Mouse (Mus musculus) limb, embryonic 14.5 days (tissue): ENCODE measurements around the gene Dcun1d4. TPM values are rescaled to one million over a fixed set of nuclear protein-coding genes. Genes with fewer than 3 reads are reported as not detected.

Experiments used
- ATAC-seq: fragments of 200-750 bp; cut with Nextera tagmentation; 2 replicates; pipeline ENCODE4 v1.8.0; 2017; ENCODE audit warnings: low read depth, moderate number of reproducible peaks, moderate TSS enrichment; ENCODE audit not compliant: low FRiP score
- DNase-seq: peaks from one replicate; pipeline ENCODE4 v3.0.0-alpha.2; 2015; ENCODE audit warnings: low spot score
- H3K27ac ChIP-seq: fragments of 300-500 bp; sonication (generic); replicated peaks from 2 replicates; pipeline ENCODE4 v1.5.1; 2014; ENCODE audit warnings: low read depth, mild to moderate bottlenecking, low read length, moderate library complexity, mixed read lengths
- H3K27me3 ChIP-seq: fragments of 300-500 bp; sonication (generic); 2 replicates; pipeline ENCODE4 v1.6.1; 2014; ENCODE audit warnings: low read length, mixed read lengths; ENCODE audit not compliant: control insufficient read depth, insufficient read depth
- H3K36me3 ChIP-seq: fragments of 300-500 bp; sonication (generic); 2 replicates; pipeline ENCODE4 v1.6.1; 2014; ENCODE audit warnings: mild to moderate bottlenecking, low read length, moderate library complexity, mixed read lengths; ENCODE audit not compliant: control insufficient read depth, insufficient read depth
- H3K4me1 ChIP-seq: fragments of 300-500 bp; sonication (generic); 2 replicates; pipeline ENCODE4 v1.6.1; 2014; ENCODE audit warnings: antibody characterized with exemption, low read length, mixed read lengths; ENCODE audit not compliant: control insufficient read depth, insufficient read depth
- H3K4me2 ChIP-seq: fragments of 300-500 bp; sonication (generic); replicated peaks from 2 replicates; pipeline ENCODE4 v1.6.1; 2014; ENCODE audit warnings: low read depth, mild to moderate bottlenecking, low read length, moderate library complexity; ENCODE audit not compliant: severe bottlenecking
- H3K4me3 ChIP-seq: fragments of 300-500 bp; sonication (generic); replicated peaks from 2 replicates; pipeline ENCODE4 v1.5.1; 2014; ENCODE audit warnings: low read length
- H3K9ac ChIP-seq: fragments of 300-500 bp; sonication (generic); 2 replicates; pipeline ENCODE4 v1.6.1; 2014; ENCODE audit warnings: mild to moderate bottlenecking, low read depth, low read length, moderate library complexity; ENCODE audit not compliant: severe bottlenecking
- H3K9me3 ChIP-seq: fragments of 300-500 bp; sonication (generic); 2 replicates; pipeline ENCODE4 v1.6.1; 2016; ENCODE audit warnings: low read length; ENCODE audit not compliant: control insufficient read depth
- POLR2A ChIP-seq: fragments of 200-500 bp; IDR thresholded peaks from 2 replicates; pipeline ENCODE4 v1.8.0; 2012; ENCODE audit warnings: inconsistent platforms, mild to moderate bottlenecking, moderate library complexity, borderline replicate concordance; ENCODE audit not compliant: insufficient read depth, insufficient read length; ENCODE audit errors: extremely low read depth
- WGBS: fragments of 180-500 bp; shearing (Covaris S2); extraction: QIAGEN DNeasy Blood & Tissue Kit; methylation state at CpG from one replicate; pipeline ENCODE4 v1.1.7; 2014; 5-methylcytosine and 5-hydroxymethylcytosine counted together
- polyA plus RNA-seq, 2 experiments: library from polyadenylated mRNA; depleted of rRNA in 1 of 2; stranded (reverse) in 1 of 2; unstranded in 1 of 2; fragments of >200 nt; fragmentation: Nextera tagmentation in 1 of 2; extraction: Ambion mirVana in 1 of 2; gene quantifications; 2 replicates each; pipeline versions ENCODE4 v1.2.1 to v1.2.3; 2012 to 2014

Dcun1d4 gene
- polyA plus RNA-seq, 2 experiments, result 19.9 to 27.0 TPM

GRCm38 (mm10) chr5:73539848-73540510 is 59.2 kb downstream of the Dcun1d4 start:
- no peak for TF ChIP-seq POLR2A
- H3K9me3 ChIP-seq, result no peaks in the 10 kb centered on the region
- H3K4me1 ChIP-seq, result no peaks in the 10 kb centered on the region
- peaks cover 34% of the 10 kb centered on the region for H3K36me3 ChIP-seq
- no peak overlapping the region for H3K4me3 ChIP-seq
- DNase-seq (peak; percentile 65), ATAC-seq (0 out of 2 replicates have a peak, but pooled peaks have one; percentile 34)
- H3K27me3 ChIP-seq, result no peaks in the 10 kb centered on the region
- H3K27ac ChIP-seq, result no peak overlapping the region
- no peak overlapping the region for H3K9ac ChIP-seq
- H3K4me2 ChIP-seq, result no peak overlapping the region
- 61% methylated on average over 6 of the region's 6 CpGs for WGBS

DNA sequence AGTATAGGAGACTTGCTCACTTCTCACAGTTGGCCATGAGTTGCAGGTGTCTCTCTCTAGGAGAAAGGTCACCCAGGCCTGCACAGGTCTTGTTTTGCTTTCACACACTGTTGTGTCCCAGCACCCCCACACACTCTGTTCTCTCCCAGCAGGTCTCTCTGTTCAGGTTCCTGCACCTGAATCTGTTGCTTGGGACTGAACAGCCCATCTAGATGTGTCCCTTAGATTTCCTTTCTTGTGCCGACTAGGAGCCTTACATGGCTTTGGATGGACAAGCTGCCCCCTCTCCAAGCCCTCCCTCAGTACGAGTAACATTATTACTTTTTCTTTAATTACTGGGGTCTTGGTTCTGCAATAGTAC is 59.7 kb downstream of the Dcun1d4 start:
- WGBS, result 86% methylated on average over 2 of the region's 2 CpGs
- peaks cover 33% of the 10 kb centered on the region for H3K36me3 ChIP-seq
- no peak overlapping the region for H3K27ac ChIP-seq
- DNase-seq (no peak), ATAC-seq (no peak)
- no peaks in the 10 kb centered on the region for H3K9me3 ChIP-seq
- TF ChIP-seq POLR2A, result no peak
- H3K27me3 ChIP-seq, result no peaks in the 10 kb centered on the region
- H3K9ac ChIP-seq, result no peak overlapping the region
- H3K4me3 ChIP-seq, result no peak overlapping the region
- no peaks in the 10 kb centered on the region for H3K4me1 ChIP-seq
- no peak overlapping the region for H3K4me2 ChIP-seq

DNA sequence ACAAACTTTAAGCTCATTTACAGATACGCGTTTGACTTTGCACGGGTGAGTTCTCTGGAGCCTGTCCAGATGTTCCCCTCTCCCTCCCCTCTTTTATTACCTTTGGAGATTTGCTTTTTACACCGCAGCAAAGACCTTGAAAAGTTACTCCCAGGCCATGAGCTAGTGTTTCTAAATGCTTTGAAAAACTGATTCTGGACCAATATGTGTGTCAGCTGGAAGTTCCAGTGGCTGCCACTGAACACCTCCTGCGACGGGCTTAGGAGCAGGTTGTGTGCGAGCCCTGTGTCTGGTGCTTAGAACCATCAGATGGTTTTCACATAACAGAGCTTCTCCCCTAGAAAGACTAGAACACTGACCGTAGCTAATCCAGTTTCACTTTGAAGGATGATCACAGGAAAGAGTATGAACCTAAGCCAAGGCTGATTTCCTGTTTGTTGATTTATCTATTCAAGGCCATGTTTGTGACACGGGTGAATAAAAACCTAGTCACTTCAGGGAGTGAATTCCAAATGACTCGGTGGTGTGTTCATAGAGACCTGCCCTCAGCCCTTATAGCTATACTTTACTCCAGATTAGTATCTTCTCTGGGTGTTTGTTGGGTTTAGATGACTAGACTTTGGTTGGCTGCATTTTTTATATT is 63.4 kb downstream of the Dcun1d4 start:
- no peak for ATAC-seq
- H3K9me3 ChIP-seq, result no peaks in the 10 kb centered on the region
- H3K36me3 ChIP-seq, result peaks cover 24% of the 10 kb centered on the region
- H3K27ac ChIP-seq, result no peak overlapping the region
- H3K4me1 ChIP-seq, result no peaks in the 10 kb centered on the region
- no peak overlapping the region for H3K9ac ChIP-seq
- TF ChIP-seq POLR2A, result no peak
- DNase-seq, result peak; percentile 16
- no peak overlapping the region for H3K4me2 ChIP-seq
- no peak overlapping the region for H3K4me3 ChIP-seq
- WGBS, result 58% methylated on average over 10 of the region's 10 CpGs
- no peaks in the 10 kb centered on the region for H3K27me3 ChIP-seq

DNA sequence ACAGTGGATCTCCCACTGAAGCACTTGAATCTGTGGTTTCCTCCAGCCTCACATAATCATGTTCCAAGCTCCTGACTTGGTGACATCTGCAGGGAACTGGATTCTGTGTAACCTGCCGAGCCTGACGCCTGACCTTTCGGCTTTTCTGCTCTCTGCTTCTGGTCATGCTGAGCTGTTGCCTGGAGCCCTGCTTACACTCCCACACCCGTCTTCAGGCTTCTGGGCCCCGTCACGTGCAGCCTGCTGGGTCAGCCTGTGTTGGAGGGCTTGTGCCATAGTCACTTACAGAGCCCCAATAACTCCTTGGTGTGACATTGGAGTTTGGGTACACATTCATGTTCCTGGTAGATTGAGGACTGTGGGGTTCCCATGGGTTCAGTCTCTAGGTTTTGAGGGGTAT is 64.8 kb downstream of the Dcun1d4 start:
- DNase-seq (no peak), ATAC-seq (no peak)
- 74% methylated on average over 6 of the region's 6 CpGs for WGBS
- no peak overlapping the region for H3K27ac ChIP-seq
- peaks cover 24% of the 10 kb centered on the region for H3K36me3 ChIP-seq
- no peaks in the 10 kb centered on the region for H3K27me3 ChIP-seq
- H3K4me2 ChIP-seq, result no peak overlapping the region
- no peak overlapping the region for H3K4me3 ChIP-seq
- H3K9ac ChIP-seq, result no peak overlapping the region
- no peak for TF ChIP-seq POLR2A
- no peaks in the 10 kb centered on the region for H3K9me3 ChIP-seq
- no peaks in the 10 kb centered on the region for H3K4me1 ChIP-seq

DNA sequence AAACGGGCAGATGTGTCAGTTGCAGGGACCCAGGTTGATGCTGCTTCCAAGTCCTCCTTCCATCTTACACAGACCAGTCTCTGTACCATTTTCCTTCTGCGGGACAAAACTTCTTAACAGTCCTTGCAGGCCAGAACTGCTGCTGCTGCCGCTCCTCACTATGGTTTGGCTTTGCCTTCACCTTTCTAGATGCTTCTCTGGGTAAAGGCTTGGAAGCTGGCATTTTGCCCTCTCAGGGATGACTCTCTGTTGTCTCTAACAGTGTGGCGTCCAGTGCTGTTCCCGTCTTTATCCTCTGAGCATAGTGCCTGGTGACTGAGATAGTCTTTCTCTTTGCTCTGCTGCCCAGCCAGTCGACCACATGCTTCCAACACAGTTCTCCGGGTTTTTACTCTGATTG is 66.5 kb downstream of the Dcun1d4 start:
- no peak overlapping the region for H3K4me2 ChIP-seq
- H3K4me3 ChIP-seq, result no peak overlapping the region
- WGBS, result 92% methylated on average over 7 of the region's 7 CpGs
- ATAC-seq (no peak), DNase-seq (no peak)
- H3K9me3 ChIP-seq, result no peaks in the 10 kb centered on the region
- TF ChIP-seq POLR2A, result no peak
- peaks cover 19% of the 10 kb centered on the region for H3K36me3 ChIP-seq
- no peaks in the 10 kb centered on the region for H3K4me1 ChIP-seq
- H3K9ac ChIP-seq, result no peak overlapping the region
- H3K27ac ChIP-seq, result no peak overlapping the region
- H3K27me3 ChIP-seq, result no peaks in the 10 kb centered on the region

- 87% methylated on average over 7 of the region's 7 CpGs for WGBS
- Histone ChIP-seq H3K27ac (no peak overlapping the region), H3K27me3 (no peaks in the 10 kb centered on the region), H3K9ac (no peak overlapping the region), H3K4me2 (no peak overlapping the region), H3K4me1 (no peaks in the 10 kb centered on the region), H3K4me3 (no peak overlapping the region), H3K36me3 (peaks cover 15% of the 10 kb centered on the region), H3K9me3 (no peaks in the 10 kb centered on the region)
- no peak for DNase-seq
- TF ChIP-seq POLR2A, result no peak
- ATAC-seq, result no peak
Measured at GRCm38 (mm10) chr5:73548237-73548636, 67.4 kb downstream of the Dcun1d4 start.
